Mouse (Mus musculus): ENCODE measurements at regions not wholly inside any gene's neighbourhood (a gene's known extent, or its start where the extent isn't known, plus 50 kb on each side); places are given as distances from the start of the nearest gene placed in this dataset.

GRCm38 (mm10) chr13:25984535-25984934 lies 714.2 kb upstream of the Nrsn1 start:
- TF ChIP-seq CEBPB (IDR thresholded peaks at IDR 0.05; ENCODE audit: low read depth) = no peak
- TF ChIP-seq CTCF (IDR thresholded peaks at IDR 0.05; ENCODE audit: control insufficient read depth, insufficient read depth, insufficient read length) = no peak
- TF ChIP-seq USF1 (IDR thresholded peaks at IDR 0.05; ENCODE audit: low read depth) = no peak
- TF ChIP-seq MYOG (IDR thresholded peaks at IDR 0.05; ENCODE audit: control insufficient read depth, extremely low read depth, insufficient read length) = no peak
- TF ChIP-seq MAX (IDR thresholded peaks at IDR 0.05) = no peak
- TF ChIP-seq MYOD1 (IDR thresholded peaks at IDR 0.05; ENCODE audit: control insufficient read depth, insufficient read length, low read depth) = no peak
